Mouse (Mus musculus): ENCODE data around the gene Foxn3.

The Foxn3 gene

DNA sequence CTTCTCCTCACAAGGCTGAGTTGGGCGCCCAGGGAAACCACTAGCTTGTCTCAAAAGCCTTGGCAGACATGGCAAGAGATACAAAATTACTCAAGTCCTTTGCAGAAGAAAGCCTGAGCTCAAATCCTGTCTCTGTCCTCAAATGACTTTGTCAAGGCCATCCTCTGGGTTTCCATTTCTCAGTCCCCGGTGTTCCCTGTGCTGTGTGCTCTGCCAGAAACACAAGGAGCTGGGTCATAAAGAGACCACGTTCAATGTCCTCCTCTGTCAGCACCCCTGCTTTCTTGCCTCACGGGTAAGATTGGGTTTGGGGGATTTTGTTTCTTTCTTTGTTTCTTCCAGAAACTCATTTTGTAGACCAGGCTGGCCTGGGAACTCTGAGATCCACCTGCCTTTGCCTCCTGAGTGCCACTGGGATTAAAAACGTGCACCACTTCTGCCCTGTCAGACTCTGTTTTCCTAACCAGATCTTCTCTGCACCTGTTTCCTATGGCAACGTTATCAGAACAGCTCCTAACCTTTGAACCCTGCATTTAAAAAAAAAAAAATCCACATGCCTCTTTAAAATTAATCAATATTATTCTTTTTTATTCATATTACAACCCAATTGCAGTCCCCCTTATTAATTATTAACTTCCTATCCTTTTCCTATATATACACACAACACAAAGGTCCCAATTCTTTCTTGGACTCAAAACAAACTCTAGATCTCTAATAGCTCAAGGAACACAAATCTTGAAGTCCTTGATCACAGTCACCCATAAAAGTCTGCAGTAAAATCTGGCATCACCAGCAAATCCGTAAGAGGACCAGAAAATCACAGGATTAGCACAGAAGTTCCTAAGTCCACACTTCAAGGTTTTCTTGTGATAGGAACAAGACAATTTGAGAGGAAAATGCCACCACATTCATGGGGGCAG, 144.6 kb downstream of the Foxn3 start:
- no peak for DNase-seq (ENCODE audit: low spot score in 2 of 2)

DNA sequence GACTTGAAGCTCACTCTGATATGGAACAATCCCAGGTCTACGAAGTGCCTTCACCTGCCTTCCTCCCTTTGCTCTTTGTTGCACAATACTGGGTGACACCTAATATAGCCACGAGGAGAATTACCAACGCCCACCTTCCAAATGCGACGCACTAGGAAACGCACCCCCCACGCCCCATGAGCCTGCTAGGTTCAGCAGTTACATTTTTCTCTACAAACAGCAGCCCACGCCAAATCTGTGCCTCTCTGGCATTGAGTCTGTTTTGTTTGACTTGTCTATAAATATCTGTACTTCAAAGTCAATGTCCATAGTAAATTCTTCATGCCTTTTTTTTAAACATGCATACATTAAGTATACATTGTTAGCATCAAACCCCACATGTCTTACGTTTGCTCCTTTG, 145.5 kb downstream of the Foxn3 start:
- no peak for DNase-seq (ENCODE audit: low spot score in 2 of 2)

DNA sequence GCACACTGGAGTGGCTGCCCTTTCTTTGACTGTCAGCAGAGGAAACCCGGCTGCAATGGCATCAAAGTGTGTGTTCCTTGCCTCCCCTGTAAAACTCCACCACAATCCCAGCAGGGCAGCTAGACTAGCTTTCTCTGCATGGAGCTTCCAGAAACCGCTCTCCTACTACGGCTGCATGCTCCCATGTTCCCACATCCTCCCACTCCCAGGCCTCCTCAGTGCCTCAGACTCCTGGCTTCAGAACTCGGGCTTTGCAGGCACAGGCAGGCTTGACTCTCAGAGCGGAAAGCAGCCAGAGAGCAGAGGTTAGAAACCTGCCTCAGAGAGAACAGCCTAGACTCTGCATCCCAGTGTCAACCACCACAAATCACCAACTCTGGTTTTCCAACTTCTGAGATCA, 147.8 kb downstream of the Foxn3 start:
- no peak for DNase-seq (ENCODE audit: low spot score in 2 of 2)

DNA sequence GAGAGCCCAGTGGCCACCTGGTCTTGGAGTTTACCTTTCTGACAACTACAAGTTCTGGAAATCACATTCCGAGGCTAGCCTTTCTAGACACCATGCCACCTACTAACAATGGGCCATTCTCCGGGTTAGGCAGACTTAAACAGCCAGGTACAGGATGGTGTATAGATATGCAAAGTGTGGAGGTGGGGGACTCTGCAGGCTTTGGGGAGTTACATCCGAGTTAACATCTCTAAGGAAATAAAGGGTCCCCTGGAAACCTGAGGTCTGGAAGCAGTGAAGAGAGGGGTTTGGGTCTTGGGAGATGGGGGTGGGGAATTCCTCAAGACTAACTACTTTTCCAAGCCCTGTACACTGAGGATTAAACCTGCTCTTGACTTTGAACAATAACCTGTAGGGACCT, 150.9 kb downstream of the Foxn3 start:
- no peak for DNase-seq (ENCODE audit: low spot score in 2 of 2)

DNA sequence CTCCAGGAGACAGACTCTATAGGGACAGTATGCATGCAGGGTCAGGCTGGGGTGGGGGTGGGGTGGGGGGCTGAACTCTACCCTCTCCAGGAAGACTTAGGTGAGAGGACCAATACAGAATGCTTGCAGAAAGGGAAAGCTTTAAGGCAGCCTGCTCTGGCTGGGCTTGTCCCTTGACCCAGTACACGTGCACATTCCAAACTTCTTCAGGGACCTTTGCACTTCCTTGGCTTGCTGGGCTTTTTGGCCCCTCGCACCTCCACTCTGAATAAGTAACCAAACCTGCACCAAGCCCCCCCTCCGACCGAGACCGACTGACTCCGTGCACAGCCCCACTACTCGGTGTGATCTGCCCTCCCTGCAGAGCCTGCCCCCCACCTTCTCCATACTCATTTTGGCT, 151.3 kb downstream of the Foxn3 start:
- DNase-seq (ENCODE audit: low spot score in 2 of 2): no peak

DNA sequence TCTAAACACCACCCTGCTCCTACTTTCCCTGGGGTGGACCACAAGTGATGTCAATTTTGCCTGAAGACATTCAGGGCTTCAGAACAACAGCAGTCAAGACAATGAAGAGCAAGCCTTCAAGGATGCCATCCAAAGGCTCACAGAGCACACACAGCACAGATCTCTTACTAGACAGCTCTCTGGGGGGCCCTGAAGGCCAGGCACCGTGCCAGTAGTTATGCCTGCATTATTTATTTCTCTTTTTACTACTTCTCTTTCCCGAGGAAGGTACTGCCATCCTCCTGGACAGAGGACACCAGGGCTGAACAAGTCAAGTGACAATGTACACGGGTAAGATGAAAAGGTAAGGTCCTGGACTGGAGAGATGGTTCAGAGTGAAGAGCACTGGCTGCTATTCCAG, 154.7 kb downstream of the Foxn3 start:
- no peak for DNase-seq (ENCODE audit: low spot score in 2 of 2)

DNA sequence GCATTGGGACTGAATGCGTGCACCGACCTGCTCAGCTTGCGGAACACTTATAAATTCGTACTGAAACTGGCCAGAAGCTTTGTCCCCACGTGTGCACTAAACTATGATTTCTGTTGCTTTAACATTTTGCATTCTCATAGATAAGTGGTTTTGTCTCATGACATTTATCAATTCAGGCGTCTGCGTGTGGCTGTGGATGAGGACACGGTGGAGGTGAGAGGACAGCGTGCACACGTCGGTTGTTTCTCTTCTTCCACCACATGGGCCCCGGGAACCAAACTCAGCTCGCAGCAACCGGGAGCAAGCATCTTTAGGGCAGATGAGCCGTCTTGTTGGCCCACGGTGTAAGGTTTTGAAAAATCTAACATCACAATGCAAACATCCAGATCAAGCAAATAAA, 155.3 kb downstream of the Foxn3 start:
- DNase-seq (ENCODE audit: low spot score in 2 of 2): no peak

DNA sequence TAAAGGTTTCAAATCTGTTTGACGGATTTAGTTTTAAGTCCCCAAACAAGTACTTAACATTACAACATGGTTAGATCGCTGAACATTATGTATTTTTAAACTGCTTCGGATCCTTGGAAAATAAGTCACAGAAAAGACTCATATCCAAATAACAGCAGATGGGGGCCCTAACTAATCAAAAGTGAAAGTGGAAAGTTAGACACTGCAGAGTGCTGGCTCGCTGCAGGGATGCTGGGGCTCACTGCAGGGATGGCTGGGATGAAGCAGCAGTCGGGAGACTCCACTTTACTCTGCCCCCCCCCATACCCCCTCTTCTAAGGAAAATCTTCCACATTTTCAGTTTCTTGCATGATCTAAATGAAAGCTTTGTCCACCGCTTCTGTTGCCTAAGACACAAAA, 156.1 kb downstream of the Foxn3 start:
- DNase-seq (ENCODE audit: low spot score in 2 of 2): no peak

DNA sequence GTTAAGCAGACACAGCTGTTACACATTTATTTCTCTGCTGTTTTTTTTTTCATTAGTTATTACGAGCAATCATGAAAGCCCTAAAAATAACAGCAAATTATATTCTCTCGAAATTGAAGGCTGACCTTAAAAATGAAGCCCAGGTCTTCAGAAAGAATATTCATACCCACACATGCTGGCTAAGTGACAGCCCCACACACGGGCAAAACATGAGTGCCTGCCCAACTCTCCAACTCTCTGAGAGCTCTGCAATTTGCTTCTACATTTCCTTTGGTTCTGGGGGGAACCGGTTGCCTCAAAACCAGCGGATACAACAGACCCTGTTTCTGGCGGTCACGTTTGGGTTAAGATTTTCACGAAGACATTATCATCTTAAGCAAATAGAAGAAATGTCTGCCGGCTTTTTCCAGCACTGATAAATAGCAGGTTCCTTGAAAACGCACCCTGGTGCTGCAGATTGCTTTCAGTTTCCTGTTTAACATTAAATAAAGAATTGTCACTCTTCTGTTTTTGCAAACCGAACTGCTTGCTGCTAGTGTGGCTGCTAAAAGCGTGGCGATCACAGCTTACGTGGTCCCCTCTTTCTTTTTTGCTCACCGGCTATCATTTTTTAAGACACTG, 156.6 kb downstream of the Foxn3 start:
- peak; percentile 13 to 16 for DNase-seq (ENCODE audit: low spot score in 2 of 2)

DNA sequence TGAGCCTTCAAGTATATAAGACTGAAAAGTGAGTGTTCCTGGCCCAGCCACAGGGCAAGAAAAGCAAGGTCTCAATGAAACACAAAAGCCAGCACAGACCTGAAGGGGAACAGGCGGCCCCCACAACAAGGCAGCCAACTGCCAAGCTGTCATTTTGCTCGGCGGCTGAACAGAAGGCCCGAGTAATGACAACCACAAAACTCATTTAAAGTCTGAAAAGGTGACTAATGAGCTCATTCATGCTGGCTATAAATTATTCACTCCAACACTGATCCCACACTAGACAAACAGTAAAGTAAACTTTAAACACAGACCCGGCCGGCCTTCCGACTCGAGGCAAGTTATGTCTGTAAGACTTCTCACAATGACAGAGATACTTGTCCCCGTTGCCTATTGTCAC, 157.1 kb downstream of the Foxn3 start:
- peak in 1 of 2 experiments; percentile 19 for DNase-seq (ENCODE audit: low spot score in 2 of 2)

DNA sequence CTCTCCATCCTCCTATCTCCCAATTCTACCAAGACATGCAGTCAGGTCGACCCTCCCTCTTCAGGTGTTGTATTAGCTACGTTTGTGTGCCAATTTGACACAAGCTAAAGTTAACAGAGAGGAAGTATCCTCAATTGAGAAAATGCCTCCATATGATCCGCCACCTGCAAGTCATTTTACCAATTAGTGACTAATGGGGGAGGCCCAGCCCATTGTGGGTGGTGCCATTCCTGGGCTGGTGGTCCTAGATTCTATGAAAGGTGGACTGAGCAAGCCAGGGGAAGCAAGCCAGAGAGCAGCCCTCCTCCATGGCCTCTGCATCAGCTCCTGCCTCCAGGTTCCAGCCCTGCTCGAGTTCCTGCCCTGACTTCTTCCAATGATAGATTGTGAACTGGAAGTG, 158.0 kb downstream of the Foxn3 start:
- DNase-seq (ENCODE audit: low spot score in 2 of 2): no peak

DNA sequence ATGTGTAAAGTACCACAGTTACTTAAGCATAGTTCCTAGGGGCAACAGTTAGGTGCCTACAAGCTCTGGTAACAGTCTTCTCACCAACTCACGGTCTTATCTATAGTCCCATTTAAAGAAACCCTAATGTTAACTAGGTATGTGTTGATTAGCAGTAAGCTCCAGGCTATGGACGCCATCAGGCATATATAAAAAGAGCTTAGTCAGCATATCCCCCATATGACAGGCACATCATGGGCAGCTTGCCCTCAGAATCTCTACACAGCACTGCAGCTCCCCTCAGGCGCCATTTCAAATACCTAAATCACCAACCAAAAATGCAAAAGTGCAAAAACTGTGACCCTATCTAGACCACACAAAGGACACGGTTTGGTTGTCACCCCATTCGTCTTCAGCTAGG, 160.4 kb downstream of the Foxn3 start:
- no peak for DNase-seq (ENCODE audit: low spot score in 2 of 2)

DNA sequence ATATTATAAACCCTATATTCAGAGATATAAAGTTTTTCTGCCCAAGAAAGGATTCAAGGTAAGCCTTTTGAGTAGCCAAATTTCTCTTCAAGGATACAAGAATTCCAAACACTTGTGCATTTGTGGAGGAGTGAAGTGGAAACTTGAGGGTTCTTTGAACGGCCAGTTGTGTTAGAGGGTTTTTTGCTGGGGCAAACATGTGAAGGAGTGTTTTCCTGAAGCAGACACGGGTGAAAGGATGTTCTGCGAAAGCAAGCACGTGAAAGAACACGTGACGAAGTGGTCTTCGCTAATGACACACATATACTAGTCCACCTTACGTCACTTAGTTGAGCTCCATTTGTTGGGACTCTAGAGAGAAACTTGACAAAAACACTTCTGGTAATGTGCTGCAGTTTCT, 162.5 kb downstream of the Foxn3 start:
- no peak for DNase-seq (ENCODE audit: low spot score in 2 of 2)

DNA sequence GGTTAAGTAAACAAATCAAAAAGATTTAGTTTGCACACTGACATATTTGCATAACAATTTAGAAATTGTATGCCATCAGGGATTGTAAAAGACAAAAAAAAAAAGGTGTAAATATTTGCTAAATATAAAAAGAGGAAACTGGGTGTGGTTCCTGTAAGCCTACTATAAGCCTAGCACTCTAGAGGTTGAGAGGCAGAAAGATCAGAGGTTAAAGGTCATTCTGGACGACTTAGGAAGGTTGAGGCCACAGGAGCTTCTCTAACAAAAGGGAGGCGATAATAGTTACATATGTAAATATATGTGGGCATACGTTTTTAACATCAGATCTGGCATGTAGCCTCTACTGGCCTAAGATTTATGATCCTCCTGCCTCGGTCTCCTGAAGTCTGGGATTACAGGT, 163.8 kb downstream of the Foxn3 start:
- no peak for DNase-seq (ENCODE audit: low spot score in 2 of 2)

DNA sequence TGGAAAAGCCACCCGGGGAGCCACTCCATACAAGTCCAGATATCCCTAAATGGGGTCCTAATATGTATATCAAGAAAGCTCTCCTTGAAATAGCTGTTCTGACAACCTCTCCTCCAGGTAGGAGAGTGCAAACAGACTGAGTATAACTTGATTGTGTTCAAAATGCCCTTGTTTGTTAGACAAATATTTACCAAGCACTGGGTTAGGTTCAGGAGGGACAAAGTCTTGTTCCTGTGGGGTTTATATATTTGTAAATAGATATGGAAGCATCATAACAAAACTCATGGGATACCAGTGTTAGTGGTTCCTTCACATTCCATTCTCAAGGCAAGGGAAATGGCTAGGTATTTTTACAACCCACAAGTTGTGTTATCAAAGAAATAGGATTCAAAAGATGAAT, 166.9 kb downstream of the Foxn3 start:
- no peak for DNase-seq (ENCODE audit: low spot score in 2 of 2)

DNA sequence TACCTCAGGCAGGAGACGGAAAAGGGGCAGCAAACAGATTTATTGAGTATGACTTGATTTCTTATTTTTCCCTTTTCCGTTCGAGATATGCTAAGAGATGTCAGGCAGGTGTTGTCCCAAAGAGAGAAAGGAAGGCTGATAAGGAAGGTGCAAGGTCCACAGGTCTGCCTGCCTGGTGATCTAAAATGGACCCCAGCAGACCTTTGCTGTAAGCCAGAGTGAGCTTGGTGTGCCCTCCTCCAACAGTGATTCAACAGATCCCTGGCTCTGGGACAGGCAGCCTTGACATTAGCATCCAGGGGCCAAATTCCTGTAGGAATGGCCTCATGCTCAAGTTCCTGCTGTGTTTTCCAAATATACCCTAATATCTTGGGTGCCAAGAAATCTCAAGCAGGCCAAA, 168.3 kb downstream of the Foxn3 start:
- no peak for DNase-seq (ENCODE audit: low spot score in 2 of 2)

DNA sequence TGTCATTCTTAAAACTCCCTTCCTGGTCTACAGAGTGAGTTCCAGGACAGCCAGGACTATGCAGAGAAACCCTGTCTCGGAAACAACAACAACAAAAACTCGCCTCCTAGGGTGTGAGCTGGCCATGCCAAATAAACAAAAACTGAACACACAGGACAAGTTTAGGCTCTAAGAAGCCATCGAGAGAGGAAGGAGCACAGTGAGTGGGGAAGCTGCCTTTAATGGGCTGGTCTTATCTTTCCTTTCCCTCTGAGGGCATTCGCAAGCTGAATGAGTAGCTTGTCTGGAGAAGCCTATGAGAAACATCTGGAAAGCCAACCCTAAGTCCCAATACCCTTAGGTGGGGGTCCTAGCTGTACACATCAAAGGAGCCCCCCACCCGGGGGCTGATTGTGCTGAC, 168.7 kb downstream of the Foxn3 start:
- DNase-seq (ENCODE audit: low spot score in 2 of 2): no peak

DNA sequence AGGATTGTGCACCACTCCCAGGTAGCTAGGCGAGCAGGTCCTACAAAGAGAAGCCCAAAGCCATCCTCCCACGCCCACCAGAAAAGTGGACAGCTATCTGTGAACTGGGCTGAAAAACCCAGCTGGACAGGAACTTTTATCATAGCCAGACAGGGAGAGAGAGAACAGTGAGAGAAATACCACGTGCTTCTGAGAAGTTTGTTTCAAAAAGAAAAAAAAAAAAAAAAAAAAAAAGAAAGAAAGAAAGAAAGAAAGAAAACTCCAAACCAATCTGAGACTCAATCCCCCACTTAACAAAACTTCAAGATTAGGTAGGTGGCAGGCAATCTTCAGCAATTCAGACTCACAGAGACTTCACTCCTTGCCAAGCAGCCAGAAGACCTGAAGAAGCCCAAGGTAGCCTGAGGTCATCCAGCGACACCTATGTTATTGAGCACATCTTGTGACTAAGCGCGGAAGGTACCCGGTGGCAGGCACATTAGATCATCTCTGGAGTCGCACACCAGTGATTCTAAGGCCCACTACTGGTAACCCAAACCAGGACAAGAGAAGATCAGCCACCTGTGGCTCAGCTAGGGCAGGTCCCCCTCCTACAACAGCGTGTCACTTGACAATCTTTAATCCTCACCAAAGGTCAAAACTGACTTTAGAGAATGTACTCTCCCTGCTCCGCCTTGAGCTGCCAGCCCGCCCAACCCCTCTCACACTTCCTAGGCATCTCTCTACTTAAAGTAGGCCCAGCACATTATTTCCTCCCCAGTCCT, 169.3 kb downstream of the Foxn3 start:
- peak in 1 of 2 experiments; percentile 56 for DNase-seq (ENCODE audit: low spot score in 2 of 2)

DNA sequence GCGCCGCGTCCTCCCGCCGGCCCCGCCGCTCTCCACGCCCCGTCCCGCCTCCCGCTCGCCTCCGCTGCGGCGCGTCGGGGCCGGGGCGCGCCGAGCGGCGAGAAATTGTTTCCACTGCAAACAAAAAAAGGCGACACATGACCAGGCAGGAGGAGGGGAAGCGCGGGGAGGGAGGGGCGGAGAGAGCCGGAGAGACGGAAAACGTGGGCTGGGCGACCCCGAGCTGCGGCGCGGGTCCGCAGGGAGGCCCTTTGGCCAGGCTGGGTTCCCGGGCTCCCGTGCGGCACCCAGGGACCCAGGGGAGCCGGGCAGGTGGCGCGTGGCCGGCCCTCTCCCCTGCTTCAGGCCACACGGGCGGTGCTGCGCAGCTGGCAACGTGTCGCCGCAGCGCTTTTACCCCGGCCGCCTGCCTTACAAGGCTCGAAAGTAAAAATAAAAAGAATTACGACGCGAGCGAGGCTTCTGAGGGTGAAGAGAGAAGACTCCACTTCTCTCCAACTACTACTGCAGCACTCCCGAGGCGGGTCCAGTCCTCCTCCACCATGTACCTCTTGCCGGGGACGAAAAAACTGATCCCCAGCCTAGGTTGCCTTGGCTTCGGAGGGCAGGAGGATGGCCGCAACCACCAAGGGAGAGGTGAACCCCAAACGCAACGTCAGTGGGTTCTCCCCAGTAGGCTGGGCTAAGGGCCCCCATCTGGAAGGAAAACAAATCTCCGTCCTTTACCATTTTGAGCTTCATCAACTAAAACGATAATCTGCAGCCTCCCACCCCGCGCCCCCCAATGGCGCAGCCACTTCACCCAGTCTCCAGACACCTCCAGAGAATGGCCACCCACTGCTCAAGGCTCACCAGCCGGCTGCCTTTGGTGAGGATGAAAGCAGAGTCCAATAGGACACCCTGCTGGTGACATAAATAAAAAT, 170.2 kb downstream of the Foxn3 start:
- DNase-seq (ENCODE audit: low spot score in 2 of 2): peak; percentile 72 to 84

DNA sequence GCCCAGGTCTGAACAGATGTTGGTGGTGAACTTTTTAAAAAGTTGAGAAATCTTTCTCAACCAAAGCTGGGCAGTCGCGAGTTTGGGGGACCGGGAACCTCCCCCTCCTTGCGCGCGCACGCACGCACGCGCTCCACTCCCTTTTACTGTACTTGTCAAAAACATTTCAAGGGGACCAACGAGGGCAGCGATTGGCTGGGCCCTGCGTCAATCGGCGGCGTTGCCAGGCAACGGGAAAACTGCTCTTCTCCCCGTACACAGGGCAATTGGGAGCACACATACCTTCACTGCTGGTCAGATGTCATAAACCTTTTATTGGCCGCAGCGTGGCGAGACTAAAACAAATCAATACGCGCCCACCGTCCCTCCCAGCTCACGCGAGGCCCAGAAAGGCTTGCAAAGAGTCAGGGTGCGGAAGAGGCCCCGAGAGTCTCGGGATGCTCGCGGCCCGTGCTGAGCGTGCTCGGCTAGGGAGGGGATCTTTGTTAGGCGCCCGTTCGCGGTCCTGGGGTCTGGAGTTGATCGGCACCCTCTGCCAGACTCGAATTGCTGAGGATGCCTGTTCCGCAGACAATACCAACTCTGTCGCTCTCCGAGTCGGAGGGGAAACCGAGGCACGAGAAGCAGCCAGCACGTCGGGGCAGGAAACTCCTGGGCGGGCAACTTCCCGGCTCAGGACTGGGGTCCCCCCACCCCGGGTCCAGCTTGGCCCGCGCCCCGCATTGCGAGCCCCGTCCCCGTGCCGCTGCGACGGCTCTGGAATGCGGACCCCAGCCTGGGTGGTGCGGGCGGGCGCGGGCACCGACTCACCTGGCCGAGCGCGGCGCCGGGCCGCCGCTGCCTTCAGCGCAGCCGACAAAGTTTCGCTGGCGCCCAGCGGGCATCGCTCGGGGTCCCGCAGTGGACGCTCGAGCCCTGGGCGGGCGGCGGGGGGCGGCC, 171.2 kb downstream of the Foxn3 start:
- DNase-seq (ENCODE audit: low spot score in 2 of 2): peak; percentile 98

Data from natural killer cell, adult 2 months (primary cell).